Mouse (Mus musculus) intestine, postnatal 0 days (tissue): ENCODE data around the gene Bpi. TPM values are rescaled to one million over a fixed set of nuclear protein-coding genes. Genes with fewer than 3 reads are reported as not detected.

Source experiments
- ATAC-seq: fragments of 200-750 bp; cut with Nextera tagmentation; 2 replicates; pipeline ENCODE4 v1.8.0; 2017; ENCODE audit warnings: mild to moderate bottlenecking, moderate TSS enrichment, moderate library complexity
- H3K27ac ChIP-seq: fragments of 300-500 bp; sonication (generic); 2 replicates; pipeline ENCODE4 v1.5.1; 2014; ENCODE audit warnings: mild to moderate bottlenecking, low read depth, low read length, moderate library complexity
- H3K27me3 ChIP-seq: fragments of 300-500 bp; sonication (generic); replicated peaks from 2 replicates; pipeline ENCODE4 v1.6.1; 2014; ENCODE audit warnings: low read length, mixed read lengths; ENCODE audit not compliant: control insufficient read depth, insufficient read depth
- H3K36me3 ChIP-seq: fragments of 300-500 bp; sonication (generic); 2 replicates; pipeline ENCODE4 v1.6.1; 2014; ENCODE audit warnings: mild to moderate bottlenecking, moderate library complexity; ENCODE audit not compliant: control insufficient read depth, insufficient read depth
- H3K4me1 ChIP-seq: fragments of 300-500 bp; sonication (generic); replicated peaks from 2 replicates; pipeline ENCODE4 v1.6.1; 2014; ENCODE audit warnings: antibody characterized with exemption, low read length, mixed read lengths; ENCODE audit not compliant: control insufficient read depth, insufficient read depth
- H3K4me2 ChIP-seq: fragments of 300-500 bp; sonication (generic); replicated peaks from 2 replicates; pipeline ENCODE4 v1.6.1; 2014; ENCODE audit warnings: low read depth, mild to moderate bottlenecking, moderate library complexity
- H3K4me3 ChIP-seq: fragments of 300-500 bp; sonication (generic); 2 replicates; pipeline ENCODE4 v1.5.1; 2014; ENCODE audit warnings: low read depth, low read length
- H3K9ac ChIP-seq: fragments of 300-500 bp; sonication (generic); 2 replicates; pipeline ENCODE4 v1.6.1; 2014; ENCODE audit warnings: mild to moderate bottlenecking, low read depth, low read length
- H3K9me3 ChIP-seq: fragments of 300-500 bp; sonication (generic); 2 replicates; pipeline ENCODE4 v1.6.1; 2016; ENCODE audit warnings: mixed run types; ENCODE audit not compliant: control insufficient read depth
- CTCF ChIP-seq: sonication (generic); IDR thresholded peaks from 2 replicates; pipeline ENCODE4 v1.5.1; 2016; ENCODE audit warnings: low read depth, mild to moderate bottlenecking, control low read depth, antibody characterized with exemption, moderate library complexity
- WGBS: fragments of 180-500 bp; shearing (Covaris S2); extraction: QIAGEN DNeasy Blood & Tissue Kit; methylation state at CpG from one replicate; pipeline ENCODE4 v1.1.7; 2014; 5-methylcytosine and 5-hydroxymethylcytosine counted together
- polyA plus RNA-seq: library from polyadenylated mRNA; unstranded; fragments of >200 nt; fragmentation: Nextera tagmentation; extraction: Ambion mirVana; gene quantifications from 2 replicates; pipeline ENCODE4 v1.2.1, GENCODE M21; 2015

Bpi gene
- polyA plus RNA-seq, 1 experiment from 2014 or later, result not detected

DNA sequence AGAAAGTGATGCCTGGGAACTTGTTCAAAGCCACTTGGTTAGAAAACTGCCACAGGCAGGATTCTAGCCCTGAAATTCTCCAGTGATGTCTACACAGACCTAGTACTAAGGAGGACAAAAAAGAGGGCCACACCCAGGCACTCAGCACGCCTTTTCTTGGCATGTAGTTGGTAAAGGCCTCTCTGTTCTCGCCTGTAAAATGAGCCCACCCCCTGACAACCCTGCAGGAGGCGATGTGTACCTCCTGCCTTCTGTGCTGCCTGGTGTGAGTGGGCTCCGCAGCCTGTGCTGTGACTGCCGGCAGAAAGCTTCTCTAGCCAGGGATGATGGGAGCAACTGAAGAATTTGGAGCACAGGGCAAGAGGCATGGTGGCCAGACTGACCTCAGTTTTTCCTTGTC is 50.4 kb downstream of the Bpi start:
- no peak for ATAC-seq
- Histone ChIP-seq H3K4me2 (no peak overlapping the region), H3K36me3 (no peaks in the 10 kb centered on the region), H3K4me3 (no peak overlapping the region), H3K9ac (no peak overlapping the region), H3K27me3 (no peaks in the 10 kb centered on the region), H3K4me1 (no peaks in the 10 kb centered on the region; the same call in 1 of the 2 replicates), H3K9me3 (no peaks in the 10 kb centered on the region), H3K27ac (no peak overlapping the region)
- TF ChIP-seq CTCF, result no peak
- 66% methylated on average over 5 of the region's 5 CpGs for WGBS

DNA sequence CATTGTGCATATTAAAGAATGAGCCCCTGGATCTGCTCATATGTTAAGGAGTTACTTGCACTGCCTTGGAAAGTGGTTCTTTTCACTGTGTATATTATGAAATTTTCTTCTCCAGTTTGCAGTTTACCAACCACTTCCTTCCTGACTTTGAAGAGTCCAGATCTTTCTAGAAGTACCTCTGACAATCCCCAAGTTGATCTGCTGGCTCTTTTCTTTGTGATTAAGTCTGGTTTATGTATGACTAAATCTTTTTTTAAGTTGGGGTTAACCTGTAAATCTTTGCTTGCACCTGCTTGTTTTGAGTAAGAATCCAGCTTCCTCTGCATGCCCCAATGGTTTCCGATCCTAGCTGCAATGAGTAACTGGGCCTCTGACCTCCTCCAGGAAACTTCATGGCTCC is 55.2 kb downstream of the Bpi start:
- H3K9ac ChIP-seq, result no peak overlapping the region
- no peaks in the 10 kb centered on the region for H3K36me3 ChIP-seq
- H3K27me3 ChIP-seq, result no peaks in the 10 kb centered on the region
- H3K27ac ChIP-seq, result no peak overlapping the region
- ATAC-seq, result no peak
- no peak overlapping the region for H3K4me2 ChIP-seq
- WGBS, result 76% methylated on average over 1 of the region's 1 CpGs
- TF ChIP-seq CTCF, result no peak
- H3K9me3 ChIP-seq, result no peaks in the 10 kb centered on the region
- no peaks in the 10 kb centered on the region for H3K4me1 ChIP-seq
- no peak overlapping the region for H3K4me3 ChIP-seq

GRCm38 (mm10) chr2:158316371-158316770 is 58.5 kb downstream of the Bpi start:
- no peak for ATAC-seq
- H3K4me3 ChIP-seq, result no peak overlapping the region
- no peaks in the 10 kb centered on the region for H3K27me3 ChIP-seq
- no peak overlapping the region for H3K27ac ChIP-seq
- H3K4me1 ChIP-seq, result no peaks in the 10 kb centered on the region
- no peak overlapping the region for H3K4me2 ChIP-seq
- no peaks in the 10 kb centered on the region for H3K9me3 ChIP-seq
- 66% methylated on average over 8 of the region's 8 CpGs for WGBS
- H3K36me3 ChIP-seq, result no peaks in the 10 kb centered on the region
- no peak overlapping the region for H3K9ac ChIP-seq
- TF ChIP-seq CTCF, result peak; percentile 50

DNA sequence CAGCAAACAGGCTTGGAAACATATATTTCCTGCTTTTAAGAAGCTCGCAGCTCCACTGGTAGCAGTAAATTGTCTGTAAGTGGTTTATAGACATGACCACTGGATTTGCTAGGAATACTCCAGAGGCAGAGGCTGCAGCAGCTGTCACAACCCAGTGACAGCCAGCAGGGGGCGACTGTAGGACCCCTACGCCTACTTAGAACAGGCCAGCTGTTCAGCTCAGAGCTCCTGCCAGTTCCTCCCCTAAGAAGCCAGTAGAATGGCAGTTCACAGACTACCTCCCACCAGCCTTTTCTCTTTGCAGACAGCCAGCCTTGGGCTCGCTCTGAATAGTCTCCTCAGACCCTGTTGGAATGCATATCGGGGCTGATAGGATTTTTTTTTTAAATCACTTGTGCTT is 59.1 kb downstream of the Bpi start:
- no peak for ATAC-seq
- Histone ChIP-seq H3K4me1 (no peaks in the 10 kb centered on the region), H3K4me3 (no peak overlapping the region), H3K27ac (no peak overlapping the region), H3K36me3 (no peaks in the 10 kb centered on the region), H3K4me2 (no peak overlapping the region), H3K27me3 (no peaks in the 10 kb centered on the region), H3K9me3 (no peaks in the 10 kb centered on the region), H3K9ac (no peak overlapping the region)
- WGBS, result 24% methylated on average over 5 of the region's 5 CpGs
- peak; percentile 78 for TF ChIP-seq CTCF

DNA sequence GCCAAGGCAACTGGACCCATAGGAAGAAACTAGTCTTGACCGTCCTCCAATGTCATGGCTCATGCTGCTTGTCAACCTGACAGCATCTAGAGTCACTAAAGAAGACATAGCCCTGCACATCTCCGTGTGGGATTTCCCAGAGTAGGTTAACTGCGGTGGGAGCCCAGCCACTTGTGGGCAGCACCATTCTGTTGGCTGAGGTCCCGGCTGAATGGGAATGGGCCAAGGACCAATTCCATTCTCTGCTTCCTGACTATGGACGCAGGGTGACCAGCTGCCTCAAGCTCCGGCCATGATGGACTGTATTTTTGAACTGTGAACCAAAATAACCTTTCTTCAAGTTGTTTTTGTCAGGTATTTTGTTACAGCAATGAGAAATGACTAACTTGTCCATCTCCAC is 63.7 kb downstream of the Bpi start:
- no peaks in the 10 kb centered on the region for H3K4me1 ChIP-seq
- H3K4me3 ChIP-seq, result no peak overlapping the region
- no peaks in the 10 kb centered on the region for H3K9me3 ChIP-seq
- 86% methylated on average over 6 of the region's 6 CpGs for WGBS
- ATAC-seq, result no peak
- H3K36me3 ChIP-seq, result no peaks in the 10 kb centered on the region
- no peak overlapping the region for H3K9ac ChIP-seq
- H3K27me3 ChIP-seq, result no peaks in the 10 kb centered on the region
- no peak overlapping the region for H3K27ac ChIP-seq
- no peak overlapping the region for H3K4me2 ChIP-seq
- no peak for TF ChIP-seq CTCF

DNA sequence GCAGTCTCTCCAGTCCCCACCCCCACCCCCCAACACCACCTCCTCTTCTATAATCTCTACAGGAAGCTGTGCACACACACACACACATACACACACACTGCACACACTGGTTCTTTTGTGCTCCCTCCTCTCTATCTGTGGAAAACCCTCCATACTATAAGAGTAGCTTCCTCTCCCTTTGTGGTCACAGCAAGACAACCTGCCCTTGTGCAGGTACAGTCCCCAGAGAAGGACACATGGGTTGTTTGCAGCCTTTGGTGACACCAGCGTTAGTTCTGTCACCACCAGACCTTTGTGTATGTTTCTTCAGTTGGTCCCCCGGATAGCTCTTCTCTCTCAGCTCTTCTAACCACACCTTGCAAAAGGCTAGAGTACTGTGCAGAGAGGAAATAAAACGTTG is 65.0 kb downstream of the Bpi start:
- H3K4me3 ChIP-seq, result no peak overlapping the region
- no peaks in the 10 kb centered on the region for H3K4me1 ChIP-seq
- H3K27me3 ChIP-seq, result no peaks in the 10 kb centered on the region
- 59% methylated on average over 3 of the region's 3 CpGs for WGBS
- no peak overlapping the region for H3K4me2 ChIP-seq
- no peak overlapping the region for H3K9ac ChIP-seq
- no peak for TF ChIP-seq CTCF
- no peaks in the 10 kb centered on the region for H3K36me3 ChIP-seq
- ATAC-seq, result no peak
- H3K27ac ChIP-seq, result no peak overlapping the region
- H3K9me3 ChIP-seq, result no peaks in the 10 kb centered on the region

DNA sequence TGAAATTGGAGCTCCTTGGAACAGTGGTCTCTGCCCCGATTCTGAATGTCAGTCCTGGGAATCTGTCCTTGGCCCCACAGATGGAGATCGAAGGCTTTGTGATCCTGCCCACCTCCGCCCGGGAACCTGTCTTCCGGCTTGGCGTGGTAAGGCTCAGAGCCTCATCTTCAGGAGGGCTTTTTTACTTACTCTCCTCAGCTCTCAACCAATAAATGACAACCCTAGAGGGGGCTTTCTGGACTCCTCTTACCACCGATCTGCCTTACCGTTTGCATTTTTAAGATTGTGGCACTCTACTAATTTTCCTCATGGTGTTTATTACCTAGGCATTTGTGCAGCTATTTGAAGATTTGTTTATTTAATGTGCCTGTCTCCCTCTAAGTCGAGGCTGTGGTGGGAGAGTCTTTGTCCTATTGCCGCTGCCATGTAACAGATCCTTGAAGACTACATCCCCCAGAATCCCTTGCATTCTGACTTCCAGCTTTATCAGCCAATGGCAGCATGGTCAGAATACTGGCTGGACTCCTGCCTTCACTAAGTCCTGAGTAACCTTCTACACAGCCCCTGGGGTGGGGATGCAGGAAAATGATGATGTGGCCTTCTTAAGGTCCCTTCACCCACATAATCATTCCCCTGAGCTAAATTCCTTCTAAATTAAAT is 66.8 kb downstream of the Bpi start:
- Histone ChIP-seq H3K36me3 (no peaks in the 10 kb centered on the region), H3K4me3 (no peak overlapping the region), H3K4me2 (no peak overlapping the region), H3K9ac (no peak overlapping the region), H3K27me3 (no peaks in the 10 kb centered on the region), H3K4me1 (no peaks in the 10 kb centered on the region), H3K9me3 (no peaks in the 10 kb centered on the region), H3K27ac (no peak overlapping the region)
- no peak for TF ChIP-seq CTCF
- no peak for ATAC-seq
- WGBS, result 54% methylated on average over 10 of the region's 10 CpGs
